Mouse (Mus musculus): ENCODE results near the gene Tdp1. TPM values are rescaled to one million over a fixed set of nuclear protein-coding genes. Genes with fewer than 3 reads are reported as not detected.
"Not testable (repeated sequence)": the region's sequence is repeated elsewhere in the genome, so short reads cannot be mapped to it uniquely, and the experiment has no call there.

The Tdp1 gene
- polyA plus RNA-seq, 1 experiment from 2014 or later: 14.2 TPM

DNA sequence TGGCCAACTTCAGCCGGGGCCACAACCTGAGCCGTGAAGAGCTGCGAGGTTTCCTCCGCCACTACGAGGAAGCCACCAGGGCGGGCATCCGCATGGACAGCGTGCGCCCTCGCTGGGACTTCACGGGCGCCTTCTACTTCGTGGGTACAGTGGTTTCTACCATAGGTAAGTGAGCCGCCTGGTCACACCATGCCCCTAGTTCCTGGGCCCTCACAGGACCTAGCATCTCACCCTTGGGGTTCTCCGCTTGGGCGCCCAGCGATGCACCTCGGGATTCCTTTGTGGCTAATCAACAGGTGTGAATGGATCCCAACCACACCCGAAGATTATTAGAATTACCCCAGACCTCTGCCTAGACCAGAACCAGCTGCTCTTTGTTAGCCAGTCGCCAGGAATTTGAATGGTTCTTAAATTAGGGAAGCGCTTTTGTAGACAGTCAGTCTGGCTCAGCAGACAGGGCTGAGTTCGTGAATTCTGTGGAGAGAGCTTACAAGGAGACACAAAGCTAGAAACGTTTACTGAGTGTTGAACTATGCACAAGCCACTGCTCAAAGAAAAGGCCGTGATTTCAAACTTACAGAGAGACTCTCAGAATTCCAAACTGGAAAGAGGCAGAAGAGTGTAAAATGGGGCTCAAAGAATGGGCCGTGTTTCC lies 81.9 kb downstream of the Tdp1 start:
- H3K9ac ChIP-seq (replicated peaks; ENCODE audit: low read depth): peak overlapping the region; percentile 27
- H3K36me3 ChIP-seq (ENCODE audit: insufficient read depth, low read length): no peaks in the 10 kb centered on the region
- H3K4me3 ChIP-seq (ENCODE audit: low read depth, low read length): peak overlapping the region; percentile 52
- TF ChIP-seq CTCF (IDR thresholded peaks at IDR 0.05) (no peak), EP300 (IDR thresholded peaks at IDR 0.05) (no peak)
- peaks cover 36% of the 10 kb centered on the region for H3K27me3 ChIP-seq (replicated peaks; ENCODE audit: insufficient read depth, low read length)
- DNase-seq (ENCODE audit: low spot score) (no peak), ATAC-seq (no peak; the same call in 1 of the 2 replicates)
- no peaks in the 10 kb centered on the region for H3K9me3 ChIP-seq (ENCODE audit: low read length)
- H3K4me2 ChIP-seq (replicated peaks; ENCODE audit: low read depth, low read length): peak overlapping the region; percentile 81
- peak overlapping the region; percentile 68 for H3K27ac ChIP-seq (ENCODE audit: low read length)
- 6% methylated on average over 25 of the region's 25 CpGs for WGBS
- peaks cover 8% of the 10 kb centered on the region for H3K4me1 ChIP-seq (ENCODE audit: insufficient read depth, low read depth, low read length)

GRCm38 (mm10) chr12:99966881-99967363 lies 82.6 kb downstream of the Tdp1 start:
- no peaks in the 10 kb centered on the region for H3K36me3 ChIP-seq (ENCODE audit: insufficient read depth, low read length)
- H3K4me3 ChIP-seq (ENCODE audit: low read depth, low read length): peak overlapping the region; percentile 52
- peaks cover 36% of the 10 kb centered on the region for H3K27me3 ChIP-seq (replicated peaks; ENCODE audit: insufficient read depth, low read length)
- H3K9ac ChIP-seq (replicated peaks; ENCODE audit: low read depth): no peak overlapping the region
- WGBS: 10% methylated on average over 12 of the region's 12 CpGs
- H3K4me1 ChIP-seq (ENCODE audit: insufficient read depth, low read depth, low read length): peaks cover 8% of the 10 kb centered on the region
- no peaks in the 10 kb centered on the region for H3K9me3 ChIP-seq (ENCODE audit: low read length)
- DNase-seq (ENCODE audit: low spot score): peak; percentile 57
- no peak for TF ChIP-seq CTCF (IDR thresholded peaks at IDR 0.05)
- no peak for TF ChIP-seq EP300 (IDR thresholded peaks at IDR 0.05)
- H3K27ac ChIP-seq (ENCODE audit: low read length): no peak overlapping the region
- 0 out of 2 replicates have a peak, but pooled peaks have one; percentile 10 for ATAC-seq
- H3K4me2 ChIP-seq (replicated peaks; ENCODE audit: low read depth, low read length): peak overlapping the region; percentile 81

DNA sequence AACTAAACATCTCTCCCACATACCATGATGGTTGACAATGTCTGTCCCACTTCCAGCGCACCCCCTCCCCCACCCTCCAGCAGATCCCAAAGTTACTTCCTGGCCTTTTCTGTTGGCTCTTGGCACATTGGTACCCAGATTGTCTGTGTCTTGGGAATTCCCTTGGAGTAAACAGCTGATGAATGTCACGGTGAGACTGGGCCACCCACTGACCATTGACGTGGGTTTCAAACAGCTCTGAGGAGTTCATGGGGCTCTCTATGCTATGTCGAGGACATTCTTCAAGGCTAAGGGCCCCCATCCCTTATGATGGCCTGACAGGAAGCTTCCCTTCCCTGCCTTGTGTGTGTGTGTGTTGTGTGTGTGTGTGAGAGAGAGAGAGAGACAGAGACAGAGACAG lies 85.6 kb downstream of the Tdp1 start:
- H3K9ac ChIP-seq (replicated peaks; ENCODE audit: low read depth): no peak overlapping the region
- H3K27me3 ChIP-seq (replicated peaks; ENCODE audit: insufficient read depth, low read length): peaks cover 22% of the 10 kb centered on the region
- H3K4me1 ChIP-seq (ENCODE audit: insufficient read depth, low read depth, low read length): 0 out of 2 replicates have a peak, but pooled peaks cover 2% of the 10 kb centered on the region
- TF ChIP-seq CTCF (IDR thresholded peaks at IDR 0.05): no peak
- no peak for TF ChIP-seq EP300 (IDR thresholded peaks at IDR 0.05)
- H3K36me3 ChIP-seq (ENCODE audit: insufficient read depth, low read length): no peaks in the 10 kb centered on the region
- no peak overlapping the region for H3K27ac ChIP-seq (ENCODE audit: low read length)
- WGBS: 50% methylated on average over 4 of the region's 4 CpGs
- no peak for ATAC-seq
- no peak overlapping the region for H3K4me2 ChIP-seq (replicated peaks; ENCODE audit: low read depth, low read length)
- DNase-seq (ENCODE audit: low spot score): no peak
- H3K9me3 ChIP-seq (ENCODE audit: low read length): no peaks in the 10 kb centered on the region
- no peak overlapping the region for H3K4me3 ChIP-seq (ENCODE audit: low read depth, low read length)

- not testable (repeated sequence) for H3K4me3 ChIP-seq (ENCODE audit: low read depth, low read length); H3K27ac ChIP-seq (ENCODE audit: low read length); H3K4me2 ChIP-seq (replicated peaks; ENCODE audit: low read depth, low read length); H3K9ac ChIP-seq (replicated peaks; ENCODE audit: low read depth); H3K36me3 ChIP-seq (ENCODE audit: insufficient read depth, low read length); DNase-seq (ENCODE audit: low spot score); ATAC-seq; H3K4me1 ChIP-seq (ENCODE audit: insufficient read depth, low read depth, low read length); H3K27me3 ChIP-seq (replicated peaks; ENCODE audit: insufficient read depth, low read length); H3K9me3 ChIP-seq (ENCODE audit: low read length)
- 67% methylated on average over 7 of the region's 7 CpGs for WGBS
- peak; percentile 37 for TF ChIP-seq CTCF (IDR thresholded peaks at IDR 0.05)
Measured at GRCm38 (mm10) chr12:99971205-99971894, 87.0 kb downstream of the Tdp1 start.

DNA sequence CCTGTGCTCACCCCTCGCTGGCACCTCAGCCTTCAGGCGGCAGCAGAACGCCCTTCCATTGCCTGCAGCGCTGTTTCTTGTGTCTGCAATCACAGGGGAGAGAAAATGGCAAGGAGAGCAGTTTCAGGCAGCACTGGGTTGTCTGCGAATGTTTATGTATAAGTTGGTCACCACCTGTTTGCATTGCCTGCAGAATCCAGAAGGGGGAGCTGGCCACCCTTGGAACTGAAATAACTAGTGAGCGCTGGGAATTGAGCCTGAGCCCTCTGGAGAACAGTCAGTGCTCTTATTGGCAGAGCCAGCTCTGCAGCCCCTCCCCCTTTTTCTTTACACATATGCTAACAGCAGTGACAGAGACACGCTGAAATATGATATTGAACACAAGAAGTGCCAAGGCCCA lies 88.5 kb downstream of the Tdp1 start:
- no peaks in the 10 kb centered on the region for H3K36me3 ChIP-seq (ENCODE audit: insufficient read depth, low read length)
- H3K4me2 ChIP-seq (replicated peaks; ENCODE audit: low read depth, low read length): no peak overlapping the region
- no peak overlapping the region for H3K4me3 ChIP-seq (ENCODE audit: low read depth, low read length)
- no peaks in the 10 kb centered on the region for H3K4me1 ChIP-seq (ENCODE audit: insufficient read depth, low read depth, low read length)
- no peak overlapping the region for H3K27ac ChIP-seq (ENCODE audit: low read length)
- 60% methylated on average over 7 of the region's 7 CpGs for WGBS
- DNase-seq (ENCODE audit: low spot score) (no peak), ATAC-seq (no peak)
- peaks cover 4% of the 10 kb centered on the region for H3K27me3 ChIP-seq (replicated peaks; ENCODE audit: insufficient read depth, low read length)
- H3K9me3 ChIP-seq (ENCODE audit: low read length): no peaks in the 10 kb centered on the region
- no peak overlapping the region for H3K9ac ChIP-seq (replicated peaks; ENCODE audit: low read depth)
- TF ChIP-seq EP300 (IDR thresholded peaks at IDR 0.05) (no peak), CTCF (IDR thresholded peaks at IDR 0.05) (peak; percentile 32)

DNA sequence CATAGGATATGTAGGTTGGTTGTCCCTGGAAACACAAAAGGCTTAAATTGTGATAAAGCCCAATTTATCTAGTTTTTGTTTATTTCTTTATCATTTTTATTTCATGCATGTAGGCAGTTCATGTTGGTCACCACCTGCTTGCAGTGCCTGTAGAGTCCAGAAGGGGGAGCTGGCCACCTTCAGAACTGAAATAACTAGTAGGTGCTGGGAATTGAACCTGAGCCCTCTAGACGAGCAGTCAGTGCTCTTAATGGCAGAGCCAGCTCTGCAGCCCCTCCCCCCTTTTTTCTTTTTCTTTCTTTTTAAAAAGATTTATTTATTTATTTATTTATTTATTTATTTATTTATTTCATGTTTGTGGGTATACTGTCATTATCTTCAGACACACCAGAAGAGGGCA lies 89.3 kb downstream of the Tdp1 start:
- H3K4me3 ChIP-seq (ENCODE audit: low read depth, low read length): no peak overlapping the region
- no peak overlapping the region for H3K9ac ChIP-seq (replicated peaks; ENCODE audit: low read depth)
- H3K36me3 ChIP-seq (ENCODE audit: insufficient read depth, low read length): no peaks in the 10 kb centered on the region
- no peak overlapping the region for H3K4me2 ChIP-seq (replicated peaks; ENCODE audit: low read depth, low read length)
- peak; percentile 40 for TF ChIP-seq CTCF (IDR thresholded peaks at IDR 0.05)
- no peak for TF ChIP-seq EP300 (IDR thresholded peaks at IDR 0.05)
- WGBS: 74% methylated on average over 1 of the region's 1 CpGs
- H3K27ac ChIP-seq (ENCODE audit: low read length): no peak overlapping the region
- ATAC-seq (no peak), DNase-seq (ENCODE audit: low spot score) (no peak)
- no peaks in the 10 kb centered on the region for H3K4me1 ChIP-seq (ENCODE audit: insufficient read depth, low read depth, low read length)
- peaks cover 4% of the 10 kb centered on the region; the same call in 1 of the 2 replicates for H3K27me3 ChIP-seq (replicated peaks; ENCODE audit: insufficient read depth, low read length)
- no peaks in the 10 kb centered on the region for H3K9me3 ChIP-seq (ENCODE audit: low read length)
